Mouse (Mus musculus) gastrocnemius, postnatal 14 days (tissue): ENCODE data around the gene Tas2r110. TPM values are rescaled to one million over a fixed set of nuclear protein-coding genes. Genes with fewer than 3 reads are reported as not detected.

Experiments used
- DNase-seq: peaks from one replicate; pipeline ENCODE4 v3.0.0; 2021; ENCODE audit warnings: mixed read lengths
- intact Hi-C: fragments of 180-260 bp; cut with DNase I; formaldehyde crosslinking; loops from one replicate; pipeline ENCODE4 v1.15.1; 2025; ENCODE audit warnings: low total_unique reads
- long read RNA-seq, 2 experiments: library from polyadenylated mRNA; stranded (forward); transcript quantifications; one replicate each; pipeline ENCODE4 v2.0.0; 2021
- total RNA-seq, 2 experiments: library from RNA; stranded (reverse); gene quantifications; 2 replicates each; pipeline ENCODE4 v1.2.3; 2021

Tas2r110 gene
- total RNA-seq = not detected
- long read RNA-seq, experiment 1 = 0 reads
- long read RNA-seq, experiment 2 = 0 reads

GRCm38 (mm10) chr6:132867708-132868107 lies at the start of gene Tas2r110:
TSS of gene Tas2r110 (plus strand) at chr6:132868008.
- no peak for DNase-seq
- intact Hi-C loops = no loop called here

GRCm38 (mm10) chr6:132846842-132847241 lies 21.0 kb upstream of the Tas2r110 start, which contains the start of gene Tas2r123:
TSS of gene Tas2r123 (plus strand) at chr6:132847142.
- intact Hi-C loops = no loop called here
- no peak for DNase-seq

GRCm38 (mm10) chr6:132855138-132855537 lies 12.7 kb upstream of the Tas2r110 start, which contains the start of gene Tas2r116:
TSS of gene Tas2r116 (plus strand) at chr6:132855438.
- intact Hi-C loops = no loop called here
- DNase-seq = no peak

GRCm38 (mm10) chr6:132892711-132893110 lies 24.9 kb downstream of the Tas2r110 start, which contains the start of gene Tas2r113:
TSS of gene Tas2r113 (plus strand) at chr6:132893011.
- intact Hi-C loops = no loop called here
- no peak for DNase-seq

GRCm38 (mm10) chr6:132909351-132909750 lies 41.5 kb downstream of the Tas2r110 start, which contains the start of gene Tas2r125:
TSS of gene Tas2r125 (plus strand) at chr6:132909651.
- intact Hi-C loops = no loop called here

More at GRCm38 (mm10) chr6:132909351-132909750, 41.5 kb downstream of the Tas2r110 start, which contains the start of gene Tas2r125:
- no peak for DNase-seq

Other genes starting within 250 kb of the Tas2r110 start
- not detected for gene A630073D07Rik, start 216.5 kb upstream of the Tas2r110 start, total RNA-seq
- gene Tas2r120, start 211.1 kb upstream of the Tas2r110 start, total RNA-seq = not detected
- not detected for gene Tas2r121, start 167.0 kb upstream of the Tas2r110 start, total RNA-seq
- gene Tas2r122, start 156.1 kb upstream of the Tas2r110 start, total RNA-seq = not detected
- not detected for gene Tas2r115, start 130.0 kb upstream of the Tas2r110 start, total RNA-seq
- not detected for gene Tas2r124, start 113.3 kb upstream of the Tas2r110 start, total RNA-seq
- not detected for gene Tas2r102, start 105.9 kb upstream of the Tas2r110 start, total RNA-seq
- not detected for gene Tas2r136, start 89.8 kb upstream of the Tas2r110 start, total RNA-seq
- not detected for gene Tas2r117, start 65.2 kb upstream of the Tas2r110 start, total RNA-seq
- not detected for gene Tas2r123, start 20.9 kb upstream of the Tas2r110 start, total RNA-seq
- not detected for gene Tas2r116, start 12.6 kb upstream of the Tas2r110 start, total RNA-seq
- not detected for gene Tas2r113, start 25.0 kb downstream of the Tas2r110 start, total RNA-seq
- not detected for gene Tas2r125, start 41.6 kb downstream of the Tas2r110 start, total RNA-seq
- gene Tas2r129, start 83.1 kb downstream of the Tas2r110 start, total RNA-seq = not detected
- gene Tas2r131, start 89.9 kb downstream of the Tas2r110 start, total RNA-seq = not detected
- gene Tas2r109, start 113.0 kb downstream of the Tas2r110 start, total RNA-seq = not detected
- gene Tas2r103, start 169.1 kb downstream of the Tas2r110 start, total RNA-seq = not detected
- not detected for gene Tas2r140, start 187.8 kb downstream of the Tas2r110 start, total RNA-seq
- 10 to 100 TPM; 74.5 to 77.7 TPM for gene Smim10l1, start 236.9 kb downstream of the Tas2r110 start, total RNA-seq